Mouse (Mus musculus) brain, embryonic 18.5 days (tissue): ENCODE measurements around the gene Kbtbd13.
"Not testable (repeated sequence)": the region's sequence is repeated elsewhere in the genome, so short reads cannot be mapped to it uniquely, and the experiment has no call there.

ENCODE experiments used
- DNase-seq: peaks from one replicate; pipeline ENCODE4 v3.0.0-alpha.2; 2012; ENCODE audit warnings: low read depth, low spot score

Gene Kbtbd13

DNA sequence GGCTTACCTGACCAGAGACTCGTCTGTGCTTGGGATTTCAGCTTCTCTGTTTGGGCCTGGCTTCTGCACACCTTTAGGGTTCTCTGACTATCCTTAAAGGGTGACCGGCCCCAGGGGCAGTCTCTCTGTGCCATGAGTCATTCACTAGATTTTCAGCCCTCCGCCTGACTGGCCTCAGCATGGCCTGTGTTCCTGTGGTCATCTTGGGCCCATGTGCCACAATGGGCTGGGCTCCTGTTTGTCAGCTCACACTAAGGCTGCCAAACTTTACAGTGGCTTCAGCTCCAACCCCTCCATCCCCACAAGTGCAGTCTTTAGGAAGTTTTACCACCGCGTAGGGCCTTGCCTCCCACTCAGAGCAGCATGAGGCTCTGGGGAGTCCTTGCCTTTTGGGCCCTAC is 38.2 kb downstream of the Kbtbd13 start:
- DNase-seq: no peak

DNA sequence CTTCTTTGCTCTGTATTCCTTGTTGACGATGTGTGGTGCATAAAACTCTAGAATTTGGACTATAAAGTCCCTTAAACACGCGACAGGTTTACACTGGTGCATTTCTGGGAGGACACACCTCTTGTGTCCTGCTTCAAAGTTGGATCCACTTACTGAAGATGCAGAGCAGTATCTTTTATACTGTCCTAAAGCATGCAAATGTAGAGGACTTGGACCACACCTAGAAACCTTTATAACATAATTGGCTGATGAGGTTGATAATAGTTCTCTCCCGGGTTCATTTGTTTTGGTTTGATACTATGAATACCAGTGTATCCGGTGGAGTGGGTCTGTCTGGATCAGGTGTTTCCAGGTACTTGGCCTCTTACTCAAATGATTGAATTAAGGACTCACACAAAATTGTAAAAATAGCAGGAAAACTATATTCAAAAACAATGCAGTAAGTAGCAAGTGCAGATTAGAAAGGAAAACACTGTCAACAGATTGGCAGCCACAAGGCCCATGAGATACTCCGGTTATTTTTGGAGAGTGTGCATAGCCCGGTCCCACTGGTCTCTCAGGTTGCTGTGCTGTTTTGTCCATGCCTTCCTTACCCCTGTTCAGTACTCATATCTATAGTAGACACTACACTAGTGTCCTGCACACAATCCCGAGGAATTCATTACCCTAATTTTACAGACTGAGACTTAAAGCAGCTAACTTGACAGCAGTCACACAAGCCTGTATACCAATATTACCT is 44.2 kb downstream of the Kbtbd13 start:
- no peak for DNase-seq

GRCm38 (mm10) chr9:65346476-65347111 is 44.9 kb downstream of the Kbtbd13 start:
- DNase-seq: no peak

GRCm38 (mm10) chr9:65345854-65346475 is 45.5 kb downstream of the Kbtbd13 start, which contains the start of gene Pdcd7:
Gene Pdcd7 (plus strand): TSS chr9:65346104.
- peak; percentile 94 for DNase-seq

GRCm38 (mm10) chr9:65345439-65345838 is 46.0 kb downstream of the Kbtbd13 start:
- not testable (repeated sequence) for DNase-seq

- DNase-seq: no peak
Observed at GRCm38 (mm10) chr9:65340414-65340813, 51.0 kb downstream of the Kbtbd13 start.

GRCm38 (mm10) chr9:65339146-65339545 is 52.3 kb downstream of the Kbtbd13 start:
- DNase-seq: no peak
